Mouse (Mus musculus) kidney, adult 2 months (tissue): ENCODE measurements at regions not wholly inside any gene's neighbourhood (a gene's known extent, or its start where the extent isn't known, plus 50 kb on each side); places are given as distances from the start of the nearest gene placed in this dataset.

Experiments used
- DNase-seq: peaks from one replicate; pipeline ENCODE4 v3.0.0; 2021
- H3K27ac ChIP-seq: fragments of 200-500 bp; 2 replicates; pipeline ENCODE4 v1.5.1; 2012; ENCODE audit warnings: low read depth, low read length, control low read depth, inconsistent platforms; ENCODE audit not compliant: insufficient read depth
- H3K27me3 ChIP-seq: fragments of 200-500 bp; replicated peaks from 2 replicates; pipeline ENCODE4 v1.6.1; 2012; ENCODE audit warnings: mild to moderate bottlenecking, moderate library complexity, low read length, inconsistent platforms; ENCODE audit not compliant: control insufficient read depth, insufficient read depth
- H3K36me3 ChIP-seq: fragments of 200-500 bp; 2 replicates; pipeline ENCODE4 v1.6.1; 2012; ENCODE audit warnings: mild to moderate bottlenecking, moderate library complexity, low read length, inconsistent platforms; ENCODE audit not compliant: control insufficient read depth, insufficient read depth
- H3K4me1 ChIP-seq: fragments of 200-500 bp; 2 replicates; pipeline ENCODE4 v1.6.1; 2011; ENCODE audit warnings: low read length; ENCODE audit not compliant: control insufficient read depth, insufficient read depth
- H3K4me3 ChIP-seq: fragments of 200-500 bp; 2 replicates; pipeline ENCODE4 v1.5.1; 2011; ENCODE audit warnings: mild to moderate bottlenecking, low read depth, low read length, control low read depth; ENCODE audit not compliant: insufficient read depth
- CTCF ChIP-seq: fragments of 200-500 bp; conservative IDR thresholded peaks from 2 replicates; pipeline ENCODE4 v1.5.1; 2011; ENCODE audit warnings: low read depth, mild to moderate bottlenecking, control low read depth, low read length, moderate library complexity, mixed read lengths; ENCODE audit not compliant: insufficient read depth, insufficient read length
- POLR2A ChIP-seq: fragments of 200-500 bp; IDR thresholded peaks from one replicate; pipeline ENCODE4 v1.6.1; 2011; ENCODE audit warnings: low read depth, low read length, control low read depth
- WGBS: fragments of 180-500 bp; shearing (Covaris S2); methylation state at CpG from one replicate; pipeline ENCODE4 v1.1.7; 2018; 5-methylcytosine and 5-hydroxymethylcytosine counted together

DNA sequence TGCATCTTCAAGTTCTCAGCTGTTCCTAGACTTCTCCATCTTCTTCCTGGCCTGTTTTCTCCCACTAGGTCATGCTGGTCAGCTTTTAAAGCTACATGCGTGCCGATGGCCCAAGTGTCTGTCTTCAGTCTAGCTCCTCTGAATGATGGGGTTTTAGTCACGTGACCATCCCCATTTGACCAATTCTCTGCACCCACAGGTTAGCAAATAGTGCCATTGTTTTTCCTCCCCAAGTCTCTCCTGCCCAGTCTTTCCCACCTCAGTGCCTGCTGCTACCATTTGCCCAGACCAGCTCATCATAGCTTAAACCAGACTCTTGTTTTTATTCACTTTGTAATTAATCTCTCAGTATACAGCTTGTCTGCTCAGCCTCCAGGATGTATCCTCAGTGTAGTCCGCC lies 62.3 kb downstream of the Zfp706 start:
- H3K4me1 ChIP-seq: no peaks in the 10 kb centered on the region
- H3K36me3 ChIP-seq: no peaks in the 10 kb centered on the region
- 88% methylated on average over 4 of the region's 4 CpGs for WGBS
- no peak overlapping the region for H3K4me3 ChIP-seq
- DNase-seq: no peak
- H3K27me3 ChIP-seq: no peaks in the 10 kb centered on the region
- H3K27ac ChIP-seq: no peak overlapping the region
- TF ChIP-seq POLR2A: no peak
- TF ChIP-seq CTCF: no peak

DNA sequence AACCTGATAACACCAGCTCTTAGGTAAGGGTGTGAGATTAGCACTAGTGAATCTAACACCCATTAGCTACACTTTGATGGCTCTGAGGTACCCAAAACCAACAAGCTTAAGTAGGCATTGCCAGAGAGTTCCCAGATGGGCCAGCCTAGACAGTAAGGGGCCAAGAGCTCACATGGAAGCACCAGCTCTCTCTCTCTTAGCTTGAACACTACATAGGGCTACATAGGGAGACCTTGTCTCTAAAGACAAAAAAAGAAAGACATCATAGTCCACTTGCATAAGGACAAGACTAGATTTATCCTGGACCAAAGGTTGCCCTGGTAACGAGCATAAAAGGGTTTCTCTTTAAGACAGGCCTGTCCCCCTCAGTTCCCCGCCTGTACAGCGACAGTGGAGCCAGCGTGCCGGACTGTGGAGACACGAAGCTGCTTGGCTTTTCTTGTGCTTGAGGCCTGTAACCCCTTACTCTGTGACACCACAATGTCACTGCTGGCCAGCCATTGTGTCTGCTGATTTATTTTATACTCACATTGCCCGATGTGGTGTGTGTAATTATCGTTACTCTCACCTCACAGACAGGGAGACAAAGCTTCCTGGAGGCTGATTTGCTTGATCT lies 62.9 kb downstream of the Zfp706 start:
- no peak for DNase-seq
- Histone ChIP-seq H3K27me3 (no peaks in the 10 kb centered on the region), H3K4me3 (no peak overlapping the region), H3K27ac (no peak overlapping the region), H3K4me1 (no peaks in the 10 kb centered on the region), H3K36me3 (no peaks in the 10 kb centered on the region)
- TF ChIP-seq CTCF (no peak), POLR2A (no peak)
- WGBS: 87% methylated on average over 8 of the region's 8 CpGs

DNA sequence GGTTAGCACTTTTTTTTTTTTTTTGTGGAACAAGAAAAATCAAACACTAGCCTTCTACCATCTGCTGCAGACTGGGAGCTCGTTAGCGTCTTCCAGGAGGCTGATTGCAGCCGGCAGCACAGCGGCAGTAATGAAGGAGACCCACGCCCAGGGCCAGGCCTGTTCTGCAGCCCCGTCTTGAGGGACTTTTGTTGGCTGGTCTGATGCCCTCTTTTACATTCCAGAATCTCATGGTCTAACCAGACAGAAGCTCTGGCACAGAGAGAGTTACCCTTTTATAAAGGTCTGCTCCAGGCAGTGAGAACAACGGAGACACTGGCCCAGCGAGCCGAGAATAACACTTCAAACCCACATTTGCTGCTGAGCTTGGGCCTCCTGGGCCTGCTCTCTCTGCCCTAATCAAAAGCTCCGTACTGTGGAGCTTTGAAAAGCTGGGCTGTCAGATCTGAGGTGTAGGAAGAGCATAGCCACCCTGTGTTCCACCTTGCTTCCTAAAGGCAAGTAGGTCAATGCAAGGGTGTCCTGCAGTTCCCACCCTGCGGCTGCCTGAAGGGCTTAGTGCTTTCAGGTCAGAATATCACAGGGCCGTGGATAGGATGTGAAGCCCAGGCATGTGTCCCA lies 64.0 kb downstream of the Zfp706 start:
- H3K27ac ChIP-seq: no peak overlapping the region
- no peaks in the 10 kb centered on the region for H3K27me3 ChIP-seq
- WGBS: 86% methylated on average over 12 of the region's 12 CpGs
- no peaks in the 10 kb centered on the region for H3K36me3 ChIP-seq
- TF ChIP-seq CTCF: no peak
- no peak for TF ChIP-seq POLR2A
- DNase-seq: no peak
- no peak overlapping the region for H3K4me3 ChIP-seq
- H3K4me1 ChIP-seq: no peaks in the 10 kb centered on the region; the same call in 1 of the 2 replicates

DNA sequence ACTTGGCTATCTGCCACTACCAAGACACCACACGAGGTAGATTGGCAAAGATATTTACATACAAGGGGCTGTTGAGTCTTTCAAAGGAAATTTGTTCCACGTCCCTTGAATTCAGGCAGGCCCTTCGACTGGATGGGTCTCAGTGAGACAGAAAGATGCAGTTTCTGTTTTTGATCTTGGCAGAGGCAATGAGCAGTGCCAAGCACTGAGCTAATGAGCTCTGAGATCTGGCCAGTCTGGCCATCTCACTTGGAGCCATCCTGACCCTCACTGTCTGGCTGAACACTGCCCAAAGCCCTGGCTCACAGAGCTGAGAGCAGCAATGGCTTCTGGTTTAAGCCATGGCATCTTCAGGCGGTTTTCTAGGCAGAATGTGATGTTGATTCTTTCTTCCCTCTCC lies 65.3 kb downstream of the Zfp706 start:
- no peaks in the 10 kb centered on the region for H3K36me3 ChIP-seq
- no peaks in the 10 kb centered on the region for H3K27me3 ChIP-seq
- no peak for DNase-seq
- no peak overlapping the region for H3K27ac ChIP-seq
- H3K4me3 ChIP-seq: no peak overlapping the region
- H3K4me1 ChIP-seq: peaks cover 7% of the 10 kb centered on the region; the same call in 1 of the 2 replicates
- WGBS: 72% methylated on average over 4 of the region's 4 CpGs
- TF ChIP-seq CTCF: no peak
- no peak for TF ChIP-seq POLR2A

DNA sequence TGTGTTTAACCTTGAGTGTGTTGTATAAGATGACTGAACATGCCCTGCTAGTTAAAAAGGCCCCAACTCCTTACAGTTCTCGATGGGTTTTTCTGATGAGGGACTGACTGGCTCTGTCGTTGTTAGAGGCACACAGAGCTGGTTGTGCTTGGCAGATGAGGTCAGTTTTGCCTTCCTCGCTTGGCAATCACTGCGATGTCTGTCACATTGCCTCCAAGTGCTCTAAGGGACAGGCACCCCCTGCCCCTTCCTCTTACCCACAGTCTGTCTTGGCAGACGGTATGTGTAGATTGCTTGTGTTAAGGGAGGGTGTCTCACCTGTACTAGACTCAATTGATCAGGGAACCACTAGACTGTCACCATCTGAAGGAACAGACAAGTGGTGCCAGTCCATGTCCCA lies 65.8 kb downstream of the Zfp706 start:
- TF ChIP-seq POLR2A (no peak), CTCF (no peak)
- Histone ChIP-seq H3K27ac (no peak overlapping the region), H3K4me3 (no peak overlapping the region), H3K36me3 (no peaks in the 10 kb centered on the region), H3K27me3 (no peaks in the 10 kb centered on the region), H3K4me1 (peaks cover 10% of the 10 kb centered on the region; the same call in 1 of the 2 replicates)
- DNase-seq: no peak
- WGBS: 88% methylated on average over 5 of the region's 5 CpGs

DNA sequence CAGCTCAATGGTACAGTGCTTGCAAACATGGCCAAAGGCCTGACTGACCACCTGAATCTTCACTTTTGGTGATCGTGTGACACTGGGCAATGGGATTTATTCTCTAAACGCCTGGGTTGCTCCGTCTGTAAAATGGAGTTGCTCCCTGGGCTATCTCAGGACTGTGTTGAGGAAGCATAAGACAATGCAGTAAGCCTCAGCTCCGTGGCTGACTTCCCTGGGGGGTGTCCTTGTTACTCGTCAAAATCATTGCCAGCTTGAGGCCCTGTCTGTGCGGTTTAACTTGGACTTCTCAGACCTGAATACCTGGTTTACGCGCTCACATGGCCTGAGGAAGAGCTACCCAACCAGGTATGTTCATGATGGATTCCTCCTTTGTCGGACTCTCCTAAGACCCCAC lies 68.0 kb downstream of the Zfp706 start:
- no peaks in the 10 kb centered on the region for H3K36me3 ChIP-seq
- H3K27ac ChIP-seq: no peak overlapping the region
- 92% methylated on average over 9 of the region's 9 CpGs for WGBS
- TF ChIP-seq POLR2A: no peak
- no peak for TF ChIP-seq CTCF
- no peaks in the 10 kb centered on the region for H3K27me3 ChIP-seq
- no peak overlapping the region for H3K4me3 ChIP-seq
- no peak for DNase-seq
- peaks cover 10% of the 10 kb centered on the region; the same call in 1 of the 2 replicates for H3K4me1 ChIP-seq

DNA sequence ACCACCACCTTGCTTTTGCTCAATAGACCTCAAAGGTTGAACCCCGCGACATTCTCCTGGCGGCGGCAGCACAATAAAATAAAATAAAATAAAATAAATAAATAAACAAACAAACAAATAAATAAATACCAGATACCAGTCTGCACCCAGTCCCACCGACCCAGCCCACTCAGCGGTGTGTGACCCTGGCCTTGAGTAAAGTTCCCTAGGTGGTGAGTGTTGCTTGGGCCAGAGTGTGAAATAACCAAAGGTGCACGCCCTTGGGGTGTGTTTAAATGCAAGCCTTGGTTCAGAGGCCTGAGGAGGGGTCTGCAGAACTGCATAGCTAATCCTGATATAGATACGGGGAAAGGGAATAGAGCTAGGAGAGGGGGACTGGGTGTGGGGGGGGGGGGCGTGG lies 68.4 kb downstream of the Zfp706 start:
- peaks cover 10% of the 10 kb centered on the region; the same call in 1 of the 2 replicates for H3K4me1 ChIP-seq
- DNase-seq: no peak
- 43% methylated on average over 9 of the region's 9 CpGs for WGBS
- H3K27me3 ChIP-seq: no peaks in the 10 kb centered on the region
- no peaks in the 10 kb centered on the region for H3K36me3 ChIP-seq
- peak overlapping the region; percentile 56 for H3K4me3 ChIP-seq
- H3K27ac ChIP-seq: peak overlapping the region; percentile 27; the same call in 1 of the 2 replicates
- no peak for TF ChIP-seq CTCF
- TF ChIP-seq POLR2A: no peak
